Mouse (Mus musculus) layer of hippocampus, adult 8-10 months (tissue): ENCODE results near the gene Gulp1. TPM values are rescaled to one million over a fixed set of nuclear protein-coding genes. Genes with fewer than 3 reads are reported as not detected.

ENCODE experiments used
- DNase-seq, 2 experiments: peaks; one replicate each; pipeline ENCODE4 v3.0.0; 2022; ENCODE audit warnings: low spot score in 2 of 2
- total RNA-seq, 4 experiments: library from RNA; stranded (reverse); gene quantifications; 2 replicates each; pipeline ENCODE4 v1.2.4; 2022

Gulp1 gene
- total RNA-seq, result 1 to 10 TPM; 2.5 to 5.3 (median 3.7) TPM

DNA sequence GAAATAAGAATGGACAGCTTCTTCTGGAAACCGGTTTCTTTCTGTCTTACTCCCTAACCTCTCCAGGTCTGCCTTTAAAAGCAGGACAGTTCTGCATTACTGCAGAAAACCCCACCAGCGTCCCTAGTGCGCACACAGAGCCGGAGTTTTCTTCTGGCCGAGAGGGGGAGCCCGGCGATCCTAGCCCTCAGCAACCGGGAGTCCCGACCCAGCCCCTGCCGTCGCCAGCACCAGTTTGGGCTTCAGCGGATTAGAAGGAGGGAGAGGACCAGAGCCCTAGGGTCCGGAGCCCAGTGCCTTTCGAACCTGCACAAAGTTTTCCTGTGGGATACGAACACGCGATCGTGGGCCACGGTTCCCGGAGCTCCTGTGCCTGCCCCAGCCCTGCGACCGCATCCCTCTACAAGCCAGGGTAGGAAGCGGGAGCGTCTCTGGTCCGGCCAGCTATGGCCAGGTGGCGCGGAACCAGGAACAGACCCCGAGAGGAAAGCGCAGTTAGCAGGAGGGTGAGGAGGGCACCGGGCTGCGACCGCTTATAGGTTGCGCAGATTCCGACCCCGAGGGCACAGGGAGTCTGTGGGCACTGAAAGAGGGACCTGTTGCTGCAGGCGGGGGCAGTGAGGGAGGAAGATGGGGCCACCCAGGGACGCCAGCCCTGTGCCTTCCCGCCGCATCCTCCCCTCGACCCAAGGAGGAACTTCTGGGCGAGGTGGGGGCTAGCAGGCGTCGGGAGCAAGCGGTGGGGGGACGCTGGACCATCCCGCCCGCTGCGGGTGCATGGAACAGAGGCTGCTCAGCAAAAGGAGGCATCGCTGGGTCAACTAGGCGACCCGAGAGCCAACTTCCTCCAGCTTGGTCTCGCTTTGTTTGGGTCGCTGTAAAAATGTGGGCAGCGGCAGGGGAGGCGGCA, at the start of gene Gulp1:
Gene Gulp1 (plus strand): TSS at position 51 of the 910 bp plus-strand sequence.
- DNase-seq, result peak; percentile 18 to 29

GRCm38 (mm10) chr1:44550261-44550660, 1.1 kb upstream of the Gulp1 start:
- no peak for DNase-seq

DNA sequence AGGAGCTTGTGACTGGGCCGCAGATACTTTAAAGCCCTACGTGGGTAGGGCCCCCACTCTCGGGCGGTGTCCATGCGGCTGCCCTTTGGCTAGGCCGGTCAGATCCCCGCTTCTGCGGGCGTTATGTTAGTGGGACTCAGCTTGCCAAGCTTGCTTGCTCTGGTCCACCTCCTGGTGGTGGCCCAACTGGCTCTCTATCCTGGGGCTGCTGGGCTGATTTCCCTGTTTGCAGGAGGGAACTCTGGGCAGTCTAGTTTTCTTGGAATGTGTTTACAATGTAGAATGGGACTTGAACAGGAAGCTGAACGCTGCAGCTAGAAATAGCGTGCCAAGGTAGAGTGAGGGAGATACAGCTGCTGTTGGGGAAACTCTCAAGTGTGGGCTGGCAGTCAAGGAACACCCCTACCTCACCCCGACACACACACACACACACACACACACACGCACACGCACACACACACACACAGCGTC, 1.1 kb downstream of the Gulp1 start:
- peak in 1 of 2 experiments; percentile 15 for DNase-seq

GRCm38 (mm10) chr1:44553166-44553898, 2.0 kb downstream of the Gulp1 start:
- DNase-seq, result peak in 1 of 2 experiments; percentile 14

- DNase-seq, result no peak
These were observed 16.1 kb downstream of the Gulp1 start for GRCm38 (mm10) chr1:44567431-44567830.

GRCm38 (mm10) chr1:44568296-44568695, 17.0 kb downstream of the Gulp1 start:
- no peak for DNase-seq

GRCm38 (mm10) chr1:44576001-44576400, 24.7 kb downstream of the Gulp1 start:
- no peak for DNase-seq

DNA sequence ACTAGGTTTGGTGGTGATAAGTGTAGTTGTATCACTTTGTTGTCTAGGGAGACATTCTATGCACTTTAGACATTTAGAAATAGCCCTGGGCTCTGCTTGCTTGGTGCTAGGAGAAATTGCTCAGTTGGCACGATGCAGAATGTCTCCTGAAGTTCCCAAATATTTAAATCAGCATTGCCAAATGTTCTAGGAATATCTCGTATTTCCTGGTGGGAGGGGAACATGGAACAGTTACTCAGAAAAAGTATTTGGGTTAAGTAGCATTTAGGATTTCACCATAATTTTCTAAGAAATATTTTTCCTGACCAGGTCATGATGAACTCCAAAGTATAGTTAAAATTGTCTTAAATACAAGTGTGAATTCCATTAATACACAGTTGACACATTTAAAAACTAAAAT, 25.3 kb downstream of the Gulp1 start:
- DNase-seq, result no peak

DNA sequence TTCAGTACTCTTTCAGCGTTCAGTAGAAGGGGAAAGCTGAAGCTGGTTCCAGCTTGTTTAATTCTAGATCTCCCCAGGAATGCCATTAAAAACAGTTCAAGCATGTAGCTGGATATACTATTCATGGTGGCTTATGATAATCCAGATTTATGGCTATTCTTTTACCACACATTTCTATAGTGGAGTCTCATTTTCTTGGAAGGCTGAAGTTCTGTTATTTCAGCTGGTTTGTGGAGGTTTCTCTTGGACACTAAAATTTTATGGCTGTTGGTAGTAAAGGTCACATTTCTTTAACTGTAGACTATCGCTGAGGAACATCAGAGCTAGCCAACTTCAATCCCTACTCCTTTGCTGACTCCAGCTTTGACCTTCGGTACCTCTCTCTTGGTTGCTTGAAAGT, 29.1 kb downstream of the Gulp1 start:
- DNase-seq, result no peak

DNA sequence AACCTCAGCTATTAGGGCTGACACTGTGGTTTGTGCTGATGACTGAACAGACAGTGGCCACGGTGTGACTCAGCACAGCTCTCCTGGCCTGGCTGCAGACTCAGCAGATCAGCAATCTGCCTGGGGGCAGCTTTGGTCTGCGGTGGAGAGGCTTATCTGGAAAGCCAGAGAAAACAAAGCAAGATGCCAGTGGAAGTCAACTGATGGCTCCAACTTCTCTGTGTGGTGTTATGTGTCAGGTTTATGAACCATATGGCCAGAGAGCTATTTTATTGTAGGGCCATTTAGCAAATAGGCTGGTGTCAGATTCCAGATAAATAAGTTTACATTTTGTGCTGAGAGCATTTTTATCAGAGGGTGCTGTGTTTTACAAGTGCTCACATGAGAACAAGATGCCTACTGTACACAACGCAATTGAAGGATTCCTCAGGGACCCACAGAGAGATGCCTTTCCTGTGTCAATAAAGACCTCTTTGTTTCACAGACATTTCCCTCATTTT, 33.6 kb downstream of the Gulp1 start:
- DNase-seq, result no peak

- DNase-seq, result no peak
These were observed 40.4 kb downstream of the Gulp1 start for GRCm38 (mm10) chr1:44591742-44592141.

DNA sequence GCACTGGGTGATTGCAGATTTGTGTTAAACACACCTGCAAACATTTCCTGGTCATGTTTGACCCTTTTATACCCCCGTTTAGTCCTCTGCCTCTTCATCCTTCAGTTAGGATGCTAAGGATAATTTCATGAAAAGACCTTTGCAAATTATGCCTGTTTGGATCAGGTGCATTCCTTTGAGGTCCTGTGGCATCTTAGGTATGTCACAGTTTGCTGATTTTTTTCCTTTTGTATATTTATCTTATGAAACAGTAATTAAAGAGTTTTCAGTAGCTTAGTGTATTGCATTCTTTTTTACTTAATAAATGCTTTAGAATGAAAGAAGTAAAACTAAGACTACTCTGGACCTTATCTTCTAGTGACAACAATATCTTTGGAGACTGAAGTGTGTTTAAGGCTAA, 41.8 kb downstream of the Gulp1 start:
- DNase-seq, result no peak

- DNase-seq, result no peak
These were observed 47.0 kb downstream of the Gulp1 start for GRCm38 (mm10) chr1:44598312-44598711.

- DNase-seq, result no peak
These were observed 62.2 kb downstream of the Gulp1 start for GRCm38 (mm10) chr1:44613294-44614041.

DNA sequence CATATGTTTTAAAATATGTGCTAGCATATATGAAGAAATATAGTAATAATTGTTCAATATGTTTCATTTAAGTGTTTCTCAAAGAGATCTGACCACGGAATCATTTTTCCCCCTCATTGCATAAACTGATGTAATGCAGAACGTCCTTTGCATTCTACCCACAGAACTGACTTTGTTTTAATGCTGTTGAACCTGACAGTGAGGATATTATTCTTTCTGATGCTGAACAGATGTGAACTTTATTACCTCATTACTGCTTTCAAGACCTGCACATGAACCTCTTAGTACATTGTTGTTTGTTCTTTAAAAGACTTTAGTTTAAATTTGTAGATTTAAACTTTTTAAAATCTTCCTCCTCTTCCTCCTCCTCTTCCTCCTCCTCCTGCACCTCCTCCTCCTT, 67.4 kb downstream of the Gulp1 start:
- no peak for DNase-seq

DNA sequence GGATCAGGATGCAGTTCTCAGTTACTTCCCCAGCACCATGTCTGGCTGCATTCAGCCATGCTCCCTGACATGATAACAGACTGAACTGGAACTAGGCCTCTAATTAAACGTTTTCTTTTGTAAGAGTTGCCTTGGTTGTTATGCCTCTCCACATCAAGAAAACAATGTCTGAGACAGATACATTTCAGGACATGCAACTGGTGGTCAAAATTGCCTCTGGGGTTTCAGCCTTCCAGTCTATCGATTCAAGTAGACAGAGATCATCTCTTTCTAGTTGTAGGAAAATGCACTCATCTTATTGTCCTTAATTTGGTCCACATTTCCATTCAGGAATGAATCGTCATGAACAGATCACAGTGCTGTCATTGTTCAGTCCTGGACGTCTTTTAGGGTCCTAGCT, 83.2 kb downstream of the Gulp1 start:
- DNase-seq, result no peak

GRCm38 (mm10) chr1:44645678-44646276, 94.5 kb downstream of the Gulp1 start:
- no peak for DNase-seq

DNA sequence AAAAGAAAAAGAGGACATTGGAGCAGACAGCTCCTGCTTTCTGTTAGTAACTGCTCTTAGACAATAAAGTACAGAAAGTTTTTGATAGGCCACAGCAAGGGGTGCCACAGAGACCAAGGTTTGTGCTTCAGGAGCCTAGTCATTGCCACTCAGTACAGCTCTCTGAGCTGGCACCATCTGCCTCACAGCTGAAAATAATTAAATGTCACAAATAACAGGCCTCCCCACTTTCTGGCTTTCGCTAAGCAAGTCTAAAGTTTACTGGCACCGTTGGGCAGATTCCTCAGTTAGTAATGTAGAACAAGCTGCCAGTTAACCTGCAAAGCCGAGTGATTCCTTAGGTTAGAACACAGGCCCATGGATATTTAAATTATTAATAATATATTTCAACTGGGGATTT, 127.7 kb downstream of the Gulp1 start:
- peak; percentile 5 to 9 for DNase-seq

GRCm38 (mm10) chr1:44679415-44679814, 128.1 kb downstream of the Gulp1 start:
- DNase-seq, result no peak

DNA sequence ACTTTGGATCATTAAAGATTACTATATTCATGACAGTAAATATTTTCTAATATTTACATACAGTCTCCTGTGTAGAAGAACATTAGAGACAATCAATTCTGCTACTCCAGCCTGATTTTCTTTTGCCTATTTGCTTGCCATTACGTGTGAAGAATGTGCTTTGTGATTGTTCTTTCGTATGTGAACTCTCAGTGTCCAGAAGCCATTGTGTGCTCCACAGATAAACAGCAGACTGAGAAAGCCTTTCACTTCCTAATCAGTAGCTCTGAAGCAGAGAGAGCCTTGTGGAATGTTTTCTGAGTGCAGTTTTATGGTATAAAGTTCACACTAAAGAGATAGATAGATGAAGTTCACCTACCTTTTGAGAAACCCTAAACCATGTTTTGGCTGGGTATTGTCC, 131.2 kb downstream of the Gulp1 start:
- DNase-seq, result no peak

DNA sequence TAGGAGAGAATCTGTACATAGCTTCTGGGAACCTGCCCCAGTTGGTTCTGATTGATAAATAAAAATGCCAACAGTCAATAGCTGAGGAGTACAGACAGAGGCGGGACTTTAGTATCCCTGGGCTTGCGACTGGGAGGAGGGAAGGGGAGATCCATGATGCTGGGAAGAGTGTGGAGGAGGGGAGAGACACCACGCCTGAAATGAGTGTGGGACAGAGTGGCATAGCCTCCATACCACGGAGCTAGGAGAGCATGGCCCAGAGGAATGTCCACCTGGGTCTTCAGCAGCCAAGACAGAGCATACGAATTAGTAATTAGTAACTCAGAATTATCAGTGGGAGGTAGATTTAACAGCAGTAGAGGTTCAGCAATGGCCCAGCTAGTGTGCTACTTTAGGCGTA, 132.4 kb downstream of the Gulp1 start:
- no peak for DNase-seq
